Mouse (Mus musculus) neural tube, embryonic 10.5 days (tissue): ENCODE data around the gene Tenm4.
A peak's percentile ranks its signal among the peaks of the same experiment; 100 is the strongest.

Experiments used
- DNase-seq: peaks from one replicate; pipeline ENCODE4 v3.0.0-alpha.2; 2017; ENCODE audit warnings: low spot score; ENCODE audit errors: extremely low spot score

Tenm4 gene

DNA sequence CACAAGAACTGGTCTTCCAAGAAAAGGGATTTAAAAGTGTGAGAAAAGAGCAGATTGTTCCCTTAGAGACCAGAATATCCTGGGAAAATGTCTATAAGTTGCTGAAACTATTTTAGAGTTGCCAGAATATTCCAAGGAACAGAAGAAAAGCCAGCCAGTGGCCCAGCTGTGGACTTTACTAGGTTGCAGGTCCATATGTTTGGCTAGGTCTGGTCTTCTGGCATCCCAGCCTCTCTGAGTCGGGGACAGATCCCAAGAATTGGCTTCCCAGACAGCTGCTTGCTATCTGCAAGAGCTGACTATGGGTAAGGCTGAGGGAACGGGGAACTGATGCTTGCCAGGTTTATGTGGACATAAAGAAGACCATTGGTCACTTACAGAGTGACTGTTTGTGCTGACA, 352.6 kb downstream of the Tenm4 start:
- DNase-seq = no peak

DNA sequence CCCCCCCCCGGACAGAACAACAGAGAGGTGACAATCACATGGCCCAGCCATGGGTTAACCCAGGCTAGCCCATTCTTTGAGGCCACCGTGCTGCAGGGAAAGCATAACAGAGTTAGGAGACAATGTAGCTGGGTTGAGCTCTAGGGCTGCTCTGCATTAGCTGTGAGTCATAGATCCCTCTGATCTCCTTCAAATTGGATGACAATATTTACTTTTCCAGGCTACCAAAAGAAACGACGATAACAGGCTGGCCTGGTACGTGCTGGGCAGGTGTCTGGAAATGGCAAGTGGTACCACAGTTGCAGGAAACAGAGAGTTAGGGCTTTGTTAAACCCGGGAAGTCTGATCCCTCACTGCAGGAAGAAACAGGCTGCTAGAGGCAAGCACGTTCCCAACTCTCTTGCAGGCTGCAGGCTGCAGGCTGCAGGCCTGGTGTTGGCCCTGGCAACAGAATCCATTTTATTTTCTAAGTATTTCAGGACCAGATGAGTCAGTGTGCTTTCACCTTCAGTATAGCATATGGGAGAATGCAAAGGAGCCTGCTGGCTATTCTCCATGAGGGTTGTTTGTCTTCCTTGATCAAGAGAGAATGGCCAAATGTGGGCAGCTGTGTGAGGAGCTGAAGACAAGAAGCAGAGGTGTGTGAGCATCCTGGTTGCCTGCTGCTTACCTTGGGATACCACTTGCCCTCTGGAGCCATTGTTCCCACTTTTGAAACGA, 353.6 kb downstream of the Tenm4 start:
- no peak for DNase-seq

DNA sequence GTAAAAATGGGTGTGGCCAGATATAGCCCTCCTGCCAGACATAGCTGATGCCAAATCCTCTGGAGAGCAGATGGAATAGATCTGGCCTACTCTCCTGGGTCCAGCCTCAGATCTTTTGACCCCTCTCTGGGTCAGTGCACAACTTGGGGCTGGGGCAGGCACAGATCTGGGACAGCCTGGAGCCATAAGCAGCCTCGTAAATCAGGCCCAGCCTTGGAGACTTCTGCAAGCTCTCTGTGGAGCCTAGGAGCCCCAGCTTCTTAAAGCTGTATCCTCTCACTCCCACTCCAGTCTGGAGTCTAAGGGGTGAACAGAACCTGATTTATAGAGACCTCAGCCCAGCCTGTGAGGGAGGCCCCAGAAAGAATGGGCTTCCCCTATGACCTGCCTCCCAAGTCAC, 354.3 kb downstream of the Tenm4 start:
- DNase-seq = peak; percentile 42

DNA sequence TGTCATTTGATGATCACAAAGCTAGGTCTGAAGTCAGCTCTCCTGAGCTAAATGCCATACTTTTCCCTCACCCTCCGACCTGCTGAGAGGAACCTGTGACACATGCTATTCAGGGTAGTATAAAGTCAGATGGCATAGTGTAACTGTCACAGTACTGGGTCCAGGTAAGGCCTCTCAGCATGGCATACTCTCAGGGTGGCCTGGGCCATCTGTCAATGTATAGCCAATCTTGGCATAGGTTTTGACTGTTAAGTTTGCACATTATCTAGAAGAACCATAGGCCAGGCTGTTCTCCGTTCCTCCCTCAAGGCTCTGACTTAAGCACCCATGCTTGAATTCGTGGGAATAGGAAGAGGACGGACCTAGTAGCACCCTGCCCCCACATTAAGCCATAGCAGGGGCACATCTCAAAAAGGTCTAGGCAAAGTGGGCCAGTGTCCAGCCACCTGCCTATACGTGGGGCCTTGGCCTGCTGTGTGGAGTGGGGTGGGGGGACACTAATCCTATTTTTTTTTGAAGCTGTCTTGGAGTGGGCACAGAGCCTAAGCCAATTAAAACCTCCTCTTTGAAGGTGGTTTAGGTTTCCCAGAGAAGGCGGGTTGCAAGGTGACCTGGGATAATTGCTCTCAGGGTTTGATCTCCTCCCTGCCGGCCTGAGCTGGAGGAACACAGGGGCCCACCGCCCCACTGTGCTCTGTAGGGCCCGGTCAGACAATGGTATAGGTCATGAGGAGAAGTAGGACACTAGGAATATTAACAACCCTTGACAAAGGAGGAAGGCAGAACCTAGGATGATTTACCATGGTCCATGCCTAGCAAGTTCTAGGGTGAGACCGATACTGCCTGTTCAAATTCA, 359.8 kb downstream of the Tenm4 start:
- no peak for DNase-seq

DNA sequence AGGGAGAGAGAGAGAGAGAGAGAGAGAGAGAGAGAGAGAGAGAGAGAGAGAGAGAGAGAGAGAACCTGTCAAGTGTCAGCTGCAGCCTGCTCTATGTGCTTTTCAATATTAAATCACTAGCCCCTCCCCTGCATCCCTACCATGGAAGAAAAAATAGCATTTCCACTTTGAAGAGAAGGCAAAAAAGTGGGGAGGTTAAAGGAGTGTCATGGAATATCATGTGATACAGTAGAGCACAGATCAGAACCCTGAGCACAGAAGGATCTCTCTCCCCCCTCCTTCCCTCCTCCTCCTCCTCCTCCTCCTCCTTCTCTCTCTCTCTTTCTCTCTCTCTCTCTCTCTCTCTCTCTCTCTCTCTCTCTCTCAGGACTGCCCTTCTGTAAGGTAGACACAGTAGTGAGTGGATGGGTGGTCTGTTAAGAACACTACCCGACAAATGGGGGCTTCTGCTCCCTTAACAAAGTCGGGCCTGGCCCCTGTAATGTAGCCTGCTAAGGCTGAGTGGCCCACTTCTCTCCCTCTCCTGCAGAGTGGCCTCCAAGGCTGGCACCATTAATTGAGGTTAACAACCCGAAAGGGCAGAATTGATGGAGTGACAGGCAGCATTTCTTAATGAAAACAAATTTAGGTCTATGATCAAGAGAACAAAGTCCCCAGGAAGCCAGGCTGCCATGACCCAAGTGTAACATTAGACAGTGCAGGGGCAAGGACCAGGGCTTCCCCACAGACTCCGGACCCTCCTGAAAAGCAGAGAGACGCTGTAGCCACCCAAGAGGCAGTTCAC, 361.1 kb downstream of the Tenm4 start:
- no peak for DNase-seq

DNA sequence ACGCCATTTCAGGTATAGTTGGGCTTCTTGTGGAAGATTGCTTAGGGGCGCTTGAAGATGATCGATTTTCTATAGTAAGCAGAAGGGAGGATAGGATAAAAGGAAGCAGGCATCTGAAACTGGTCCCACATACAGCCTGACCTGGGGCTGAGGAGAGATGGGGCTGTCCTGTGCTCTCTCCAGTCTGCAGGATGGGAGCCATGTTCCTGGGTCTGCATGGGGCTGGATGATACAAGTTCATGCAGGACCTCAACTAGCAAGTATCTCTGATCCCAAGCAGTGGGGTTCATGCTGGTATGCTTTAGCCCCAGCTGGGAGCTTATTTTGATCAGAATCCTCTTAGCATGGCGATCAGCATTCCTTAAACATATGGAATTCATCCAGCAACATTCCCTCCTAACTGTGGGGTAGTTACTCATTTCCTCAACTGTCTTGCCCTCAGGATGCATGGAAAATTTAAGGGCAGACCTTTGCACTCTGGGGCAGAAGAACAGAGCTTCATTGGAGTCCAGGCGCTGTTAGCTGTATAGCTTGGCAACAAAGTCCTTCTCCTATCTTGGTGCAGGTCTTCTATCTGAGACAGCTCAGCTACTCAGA, 361.9 kb downstream of the Tenm4 start:
- peak; percentile 46 for DNase-seq

DNA sequence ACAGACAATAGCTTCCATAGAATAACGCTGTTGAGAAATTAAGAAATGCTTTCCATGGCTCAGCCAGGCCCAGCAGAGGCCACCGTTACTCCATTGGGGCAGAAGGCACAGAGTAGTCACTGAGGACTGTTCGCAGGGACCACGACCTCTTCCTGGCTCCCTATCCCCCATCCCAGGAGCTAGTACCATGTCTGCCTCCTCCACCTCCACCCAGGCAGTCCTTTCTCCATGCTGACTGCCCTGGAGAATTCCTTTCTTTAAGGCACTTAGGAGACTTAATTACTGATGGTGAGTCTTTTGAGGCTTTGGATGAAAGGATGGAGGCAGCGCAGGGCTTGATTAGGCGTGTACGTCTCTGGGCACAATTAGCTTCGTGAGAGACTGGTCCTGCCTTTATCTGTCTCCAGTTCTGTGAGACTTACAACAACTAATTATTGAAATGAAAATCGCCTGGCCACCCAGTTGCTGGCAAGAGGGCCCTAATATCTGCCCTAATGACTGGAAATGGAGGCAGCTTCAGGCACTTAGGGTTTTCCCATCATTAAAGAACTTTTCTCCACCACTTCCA, 365.4 kb downstream of the Tenm4 start:
- DNase-seq = no peak

DNA sequence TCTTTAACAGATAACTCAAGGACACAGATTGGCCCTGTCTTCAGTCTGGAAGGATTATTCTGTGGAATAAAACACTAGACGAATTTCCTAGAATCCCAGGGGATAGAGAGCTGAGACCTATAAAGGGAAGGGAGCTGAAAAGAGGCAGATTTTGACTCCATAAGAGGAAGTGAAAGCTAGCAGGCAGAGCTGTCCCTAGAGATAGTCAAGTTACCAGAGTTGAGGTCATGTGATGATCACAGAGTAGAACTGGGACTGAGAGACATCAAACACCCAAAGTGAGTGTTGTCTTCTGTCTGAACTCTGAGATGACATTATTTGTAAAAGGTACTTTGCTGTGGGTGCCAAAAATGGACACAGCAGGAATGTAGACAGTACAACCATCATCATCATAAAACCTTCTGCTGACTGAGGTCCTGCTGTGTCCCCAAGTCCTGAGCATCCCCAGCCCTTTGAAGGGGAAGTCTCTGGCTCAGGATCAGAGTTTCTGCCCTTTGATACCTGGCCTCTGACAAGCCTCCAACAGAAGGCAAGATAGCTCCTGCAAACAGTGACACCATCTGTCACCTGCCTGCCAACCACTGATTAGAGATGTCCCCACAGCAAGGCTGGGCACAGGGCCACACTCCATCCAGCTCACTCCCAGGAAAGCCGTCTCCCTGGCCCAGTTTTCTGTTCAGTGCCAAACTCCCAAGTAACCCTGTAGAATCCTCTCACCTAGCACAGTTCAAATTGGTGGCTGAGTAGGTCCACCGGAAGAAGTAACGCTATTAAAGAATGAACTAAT, 368.4 kb downstream of the Tenm4 start:
- DNase-seq = no peak

DNA sequence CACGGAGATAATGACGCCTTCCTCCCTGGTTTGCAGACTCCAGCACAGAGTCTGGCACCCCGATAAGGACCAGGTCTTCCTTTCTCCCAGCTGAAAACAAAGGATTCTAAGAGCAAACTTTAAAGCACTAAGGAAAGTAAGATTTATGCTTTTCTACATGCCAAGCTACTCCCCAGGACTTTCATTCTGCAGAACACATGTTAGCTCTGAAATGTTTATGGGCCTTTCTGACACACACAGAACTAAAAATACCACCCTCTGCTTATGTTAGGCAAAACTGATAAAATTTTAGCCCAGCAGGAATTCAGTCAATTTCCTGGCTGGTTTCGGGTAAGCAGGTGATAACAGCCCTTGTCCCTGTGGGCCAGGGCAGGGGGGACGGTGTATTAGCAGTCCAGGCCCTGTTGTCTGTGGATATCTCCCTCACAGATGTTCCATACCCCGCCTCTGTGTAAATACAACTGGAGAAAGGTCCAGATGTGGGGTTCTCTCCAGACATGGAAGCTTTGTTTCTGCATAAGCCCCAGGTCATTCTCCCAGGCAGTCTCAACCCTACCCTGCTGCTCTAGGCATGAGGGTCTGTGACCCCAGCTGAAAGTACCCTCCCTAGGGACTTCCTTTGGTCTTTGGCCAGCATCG, 369.5 kb downstream of the Tenm4 start:
- DNase-seq = no peak

DNA sequence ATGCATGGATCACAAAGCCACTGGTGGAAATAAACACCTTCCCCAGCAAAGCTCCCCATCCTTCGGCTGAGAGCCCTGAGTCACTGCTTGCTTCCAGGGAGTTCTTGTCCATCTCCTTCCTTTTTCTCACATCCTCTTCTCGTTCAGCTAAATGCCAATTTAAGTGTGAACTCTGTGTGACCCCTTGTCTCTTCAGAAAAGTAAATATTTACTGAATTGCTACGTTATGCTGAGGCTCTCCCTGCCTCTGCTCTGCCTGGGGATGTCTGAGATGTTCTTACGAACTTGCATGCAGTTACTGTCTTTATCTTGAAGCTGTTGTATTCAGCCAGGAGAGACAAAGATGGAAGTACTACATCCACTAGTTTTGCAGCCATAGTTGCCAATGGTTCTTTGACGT, 374.9 kb downstream of the Tenm4 start:
- no peak for DNase-seq

DNA sequence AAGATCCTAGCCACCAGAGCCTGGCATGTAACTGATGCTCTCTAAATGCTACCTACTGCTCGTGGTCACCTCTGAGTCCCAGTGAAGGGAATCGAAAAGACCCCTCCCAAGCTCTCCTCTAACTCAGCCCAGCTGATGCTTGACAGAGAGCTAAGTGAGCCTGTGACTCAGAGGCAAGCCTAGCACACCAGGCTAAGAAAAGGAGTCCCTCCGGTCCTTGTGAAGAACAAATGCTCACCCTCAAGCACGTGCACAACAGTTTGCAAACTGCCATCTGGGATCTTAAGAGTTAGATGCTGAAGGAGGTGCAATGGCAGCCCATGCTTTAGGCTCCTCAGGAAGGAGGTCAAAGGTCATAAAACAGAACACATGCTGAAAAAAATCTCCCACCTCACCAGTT, 380.8 kb downstream of the Tenm4 start:
- DNase-seq = no peak

DNA sequence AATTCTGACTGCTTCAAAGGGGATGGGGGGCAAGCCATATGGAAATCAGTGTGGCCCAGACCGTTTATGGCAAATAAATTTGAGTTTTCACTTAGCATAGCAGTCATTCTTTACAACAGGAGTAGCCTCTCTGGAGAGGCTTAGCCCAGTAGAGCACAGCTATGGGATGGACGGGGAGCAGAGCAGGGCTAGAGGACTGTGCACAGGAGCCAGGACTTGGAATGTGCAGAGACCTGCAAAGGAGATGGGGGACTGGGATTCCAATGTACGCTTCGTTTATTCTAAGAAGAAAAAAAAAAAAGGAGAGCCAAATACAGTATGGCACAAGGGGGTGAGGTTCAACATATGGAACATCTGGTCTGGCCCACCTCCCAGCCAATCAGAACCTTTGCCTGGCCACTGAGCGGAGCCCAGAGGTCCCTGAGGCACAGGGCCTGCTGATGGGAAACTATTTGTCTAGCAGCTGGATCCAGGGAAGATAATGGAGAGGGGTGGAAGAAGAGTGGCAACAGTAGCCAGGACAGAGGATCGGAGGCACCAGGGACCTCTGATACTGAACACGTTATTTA, 381.3 kb downstream of the Tenm4 start:
- peak; percentile 38 for DNase-seq

DNA sequence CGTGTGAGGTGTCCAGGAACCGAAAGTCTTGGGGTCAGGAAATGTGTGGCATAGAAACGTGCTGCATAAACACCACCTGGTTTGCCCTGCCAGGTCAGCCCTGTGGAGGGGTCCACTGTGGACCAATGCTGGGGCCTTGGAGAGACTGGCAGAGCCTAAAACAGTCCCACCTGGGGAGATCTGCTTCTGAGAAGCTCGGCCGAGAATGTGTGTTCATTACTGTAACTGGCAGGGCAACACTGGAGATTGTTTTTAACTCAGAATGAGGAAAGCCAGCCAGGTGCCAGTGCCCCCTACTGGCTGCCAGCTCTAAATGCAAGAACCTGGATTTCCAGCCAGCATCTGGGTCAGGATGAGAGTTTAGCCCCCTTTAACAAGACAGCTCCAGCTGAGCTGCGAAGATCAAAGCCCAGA, 383.2 kb downstream of the Tenm4 start:
- DNase-seq = peak; percentile 69

DNA sequence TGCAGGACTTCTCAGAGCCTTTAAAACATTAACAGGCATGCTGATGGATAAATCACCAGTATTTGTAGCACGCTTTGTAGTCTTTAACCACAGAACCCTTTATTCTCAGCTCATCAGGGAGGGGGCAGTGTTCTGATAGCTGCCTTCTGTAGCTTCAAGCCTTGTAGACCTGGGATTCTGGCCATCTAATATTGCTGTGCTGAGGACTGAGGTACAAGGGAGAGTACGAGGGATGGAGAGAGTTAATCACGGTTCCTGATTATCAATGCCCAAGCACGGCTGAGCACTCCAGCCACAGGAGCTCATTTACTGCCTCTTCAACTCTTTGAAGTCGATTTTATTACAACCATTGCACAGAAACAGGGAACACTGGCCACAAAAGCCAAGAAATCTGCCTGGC, 384.2 kb downstream of the Tenm4 start:
- DNase-seq = no peak

DNA sequence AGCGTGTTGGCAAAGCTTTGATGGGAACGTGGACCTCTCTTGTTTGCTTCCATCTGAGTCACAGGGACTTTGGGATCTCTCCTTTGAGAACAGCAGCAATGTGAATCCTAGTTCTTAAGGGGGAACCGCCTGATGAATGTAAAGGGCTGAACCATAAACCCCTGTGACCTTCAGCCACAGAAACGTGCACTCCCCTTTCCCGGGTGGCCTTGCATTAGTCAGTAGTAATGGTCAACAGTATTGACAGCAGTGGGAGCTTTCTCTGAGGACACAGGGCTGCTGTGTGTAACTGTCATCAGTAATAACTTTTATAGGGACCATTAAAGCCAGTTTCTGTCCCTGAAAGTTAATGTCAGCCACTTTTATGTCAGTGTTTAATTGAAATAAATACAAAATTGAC, 385.7 kb downstream of the Tenm4 start:
- DNase-seq = no peak

DNA sequence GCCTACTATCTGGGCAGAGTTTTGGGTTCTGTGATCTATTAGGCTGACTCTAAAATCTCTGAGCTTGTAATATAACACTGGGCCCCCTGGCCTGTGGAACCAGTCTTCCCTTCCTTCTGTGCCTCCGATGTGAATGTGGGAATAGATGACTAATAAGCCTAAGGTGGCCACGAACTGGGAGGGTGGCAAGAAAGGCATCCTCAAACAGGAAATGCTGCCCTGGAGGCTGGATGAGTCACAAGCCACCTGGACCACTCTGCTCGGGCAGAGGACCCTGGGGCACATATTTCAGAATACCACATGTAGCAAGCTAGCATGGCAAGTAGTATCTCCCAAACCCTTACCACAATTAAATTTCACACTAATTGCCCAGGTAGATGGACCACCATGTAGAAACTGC, 391.8 kb downstream of the Tenm4 start:
- no peak for DNase-seq

DNA sequence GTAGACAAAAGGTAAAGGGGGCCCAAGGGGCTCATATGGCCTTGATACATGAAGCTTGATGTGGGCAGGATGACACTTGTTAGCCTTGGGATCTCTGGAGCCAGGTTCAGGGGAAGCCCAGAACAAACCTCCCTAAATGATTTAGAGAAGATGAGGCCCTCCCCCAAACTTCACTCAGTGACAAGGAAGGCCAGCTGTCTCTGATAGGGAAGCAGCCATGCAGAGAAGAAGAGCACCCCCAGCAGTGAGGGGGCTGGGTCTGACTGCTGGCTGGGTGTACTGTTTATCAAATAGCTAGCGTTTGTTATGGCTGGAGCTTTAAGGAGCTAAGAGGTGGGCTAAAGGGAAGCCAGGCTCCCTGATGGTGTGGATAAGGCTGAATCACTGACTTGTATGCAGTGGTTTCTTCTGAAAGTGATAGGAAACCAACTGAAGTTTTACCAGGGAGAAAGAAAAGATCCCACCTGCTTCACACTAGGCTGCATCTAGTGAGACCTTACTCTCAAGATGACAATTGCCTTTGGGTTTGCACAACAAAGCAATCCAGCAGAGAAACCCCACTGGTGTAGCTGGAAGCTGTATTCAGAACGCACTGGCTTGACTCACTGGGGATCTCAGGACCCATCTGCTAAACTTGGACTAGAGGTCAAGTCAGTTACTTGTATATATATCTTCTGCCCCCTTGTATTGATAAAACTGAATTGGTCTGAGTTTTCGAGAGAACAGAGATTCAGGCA, 392.5 kb downstream of the Tenm4 start:
- DNase-seq = no peak

DNA sequence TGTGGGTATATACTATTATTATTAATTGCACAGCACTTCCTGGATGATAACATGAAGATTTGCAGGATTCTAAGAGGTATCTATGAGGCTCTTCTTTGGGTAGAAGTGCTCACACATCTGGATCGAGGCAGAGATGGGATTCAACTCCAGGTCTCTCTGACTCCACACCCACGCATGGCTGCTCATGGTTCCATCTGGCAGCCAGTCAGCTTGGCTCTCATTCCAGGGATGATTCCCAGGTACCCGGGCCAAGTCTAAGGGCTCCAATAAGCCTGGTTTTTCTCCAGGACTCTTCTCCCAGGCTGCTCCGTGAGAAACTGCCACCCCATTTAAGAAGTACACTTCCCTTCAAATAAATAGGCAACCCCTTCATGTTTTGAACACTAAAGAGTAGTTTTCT, 394.8 kb downstream of the Tenm4 start:
- DNase-seq = no peak

DNA sequence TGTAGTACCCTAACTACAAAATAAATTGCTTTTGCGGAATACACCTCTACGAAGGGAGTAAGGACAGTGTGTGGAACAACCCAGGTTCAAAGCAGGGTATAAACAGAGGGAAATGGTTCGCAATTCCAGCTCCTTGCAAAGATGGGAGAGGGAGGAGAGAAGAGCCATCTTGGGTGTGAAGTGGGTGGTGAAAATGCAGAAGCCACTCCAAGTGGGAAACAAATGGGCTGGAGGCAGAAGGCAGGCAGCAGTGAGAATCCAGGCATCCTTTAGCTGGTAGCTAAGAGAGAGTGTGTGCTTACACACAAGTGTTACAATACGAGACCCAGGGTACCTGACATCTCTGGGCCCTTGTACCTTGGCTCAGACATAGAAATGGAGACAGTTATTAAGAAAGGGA, 395.2 kb downstream of the Tenm4 start:
- no peak for DNase-seq
